24 mouse cellular contexts compared by ENCODE assay signal in the genomic region with DNA sequence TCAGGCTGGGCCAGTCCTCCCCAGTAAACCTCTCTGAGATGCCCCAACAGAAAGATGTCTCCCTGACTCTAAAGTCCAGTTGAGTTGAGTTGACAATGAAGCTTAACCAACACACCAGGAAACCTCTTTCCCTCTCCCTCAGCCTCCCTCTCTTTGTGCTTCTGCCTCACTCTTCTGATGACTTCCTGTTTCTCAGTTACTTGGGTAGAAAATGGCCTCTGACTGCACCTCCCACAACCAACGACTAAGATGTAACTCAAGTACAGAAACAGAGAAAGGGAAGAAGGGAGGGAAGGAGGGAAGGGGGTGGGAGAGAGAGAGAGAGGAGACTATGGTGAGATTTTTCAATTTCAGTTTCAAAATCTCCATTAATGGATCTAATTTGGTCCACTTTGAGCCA. TPM values are rescaled to one million over a fixed set of nuclear protein-coding genes. Genes with fewer than 3 reads are reported as not detected.
DNase-seq lines count a peak whose midpoint lies in the region; TF ChIP-seq lines count a peak whose summit lies in the region.
"Had no signal": no experiment of that assay in that cellular context is flagged by ENCODE, and none has a peak within 500 bp of the region (broad histone marks: within the 10 kb centered on the region; RNA-seq: fewer than 3 reads in every experiment).

No protein-coding gene starts in this region.

- TF ChIP-seq POLR2A in MEL (IDR thresholded peaks at IDR 0.05; ENCODE audit: control insufficient read depth in 1 of 2, insufficient read depth in 1 of 2, low read depth in 1 of 2, low read length in 2 of 2, poor library complexity in 1 of 2): peak in 1 of 2 experiments; percentile 29; a peak in 1 of 4 replicates
- no peak for TF ChIP-seq POLR2A in cerebellum, adult 2 months (IDR thresholded peaks at IDR 0.05; ENCODE audit: borderline replicate concordance, insufficient read depth, low read length)

- peak overlapping the region in 1 of 2 experiments; percentile 38; a peak in 1 of 4 replicates for H3K4me3 ChIP-seq in MEL (ENCODE audit: control insufficient read depth in 1 of 2, insufficient read depth in 1 of 2, low read depth in 2 of 2, low read length in 2 of 2)
- no peak overlapping the region for H3K4me3 ChIP-seq in cerebellum, adult 2 months (replicated peaks; ENCODE audit: insufficient read depth, low read depth, low read length)
- H3K4me3 ChIP-seq: forebrain, embryonic 10.5 days; forebrain, embryonic 13.5 days; gastrocnemius, adult 2 months; heart, embryonic 12.5 days; heart, embryonic 15.5 days; hindbrain, embryonic 10.5 days; hindbrain, embryonic 13.5 days had no signal

- no peak for TF ChIP-seq RAD21 in MEL (IDR thresholded peaks at IDR 0.05; ENCODE audit: low read depth, low read length)

- H3K36me3 ChIP-seq in MEL (ENCODE audit: control insufficient read depth in 1 of 2, insufficient read depth in 2 of 2, low read length in 2 of 2): peaks cover 0 to 13% of the 10 kb centered on the region in 2 experiments; a peak in 2 of 4 replicates
- H3K36me3 ChIP-seq: heart, embryonic 12.5 days; heart, embryonic 15.5 days; hindbrain, embryonic 10.5 days; hindbrain, embryonic 13.5 days had no signal

- no peaks in the 10 kb centered on the region for H3K9me3 ChIP-seq in MEL (replicated peaks; ENCODE audit: insufficient read depth, low read length)
- H3K9me3 ChIP-seq: forebrain, embryonic 10.5 days; forebrain, embryonic 13.5 days; heart, embryonic 12.5 days; heart, embryonic 15.5 days; hindbrain, embryonic 10.5 days; hindbrain, embryonic 13.5 days had no signal

- H3K79me2 ChIP-seq in MEL (ENCODE audit: control insufficient read depth, insufficient read depth, low read length, poor library complexity): no peaks in the 10 kb centered on the region

- TF ChIP-seq EP300 in MEL (IDR thresholded peaks at IDR 0.05; ENCODE audit: low read depth in 1 of 2, low read length in 2 of 2): 0 out of 4 replicates have a peak, but pooled peaks of 1 of the 2 experiments have one; percentile 18

- no peaks in the 10 kb centered on the region for H3K27me3 ChIP-seq in MEL (ENCODE audit: control insufficient read depth in 1 of 2, insufficient read depth in 2 of 2, low read length in 2 of 2)
- no peaks in the 10 kb centered on the region for H3K27me3 ChIP-seq in cerebellum, adult 2 months (ENCODE audit: control insufficient read depth, insufficient read depth, low read length)
- H3K27me3 ChIP-seq: forebrain, embryonic 13.5 days; heart, embryonic 12.5 days; heart, embryonic 15.5 days; hindbrain, embryonic 13.5 days had no signal

- H3K4me1 ChIP-seq in MEL (ENCODE audit: control insufficient read depth in 1 of 2, insufficient read depth in 2 of 2, low read length in 2 of 2): peaks cover 13 to 22% of the 10 kb centered on the region in 2 experiments
- no peaks in the 10 kb centered on the region for H3K4me1 ChIP-seq in cerebellum, adult 2 months (ENCODE audit: control insufficient read depth, insufficient read depth, low read length)
- H3K4me1 ChIP-seq: hindbrain, embryonic 13.5 days had no signal

- no peak for TF ChIP-seq CTCF in MEL (IDR thresholded peaks at IDR 0.05 in 2 of 3, conservative IDR thresholded peaks at IDR 0.05 in 1 of 3; ENCODE audit: control insufficient read depth in 1 of 3, insufficient read depth in 1 of 3, low read depth in 2 of 3, low read length in 3 of 3, poor library complexity in 1 of 3, severe bottlenecking in 1 of 3)
- no peak for TF ChIP-seq CTCF in cerebellum, adult 2 months (IDR thresholded peaks at IDR 0.05; ENCODE audit: borderline replicate concordance, insufficient read depth, low read depth, low read length)

- peak overlapping the region; percentile 3; the same call in 1 of the 2 replicates for H3K9ac ChIP-seq in MEL (ENCODE audit: control insufficient read depth, low read depth, low read length, poor library complexity, severe bottlenecking)
- H3K9ac ChIP-seq: forebrain, embryonic 13.5 days; forebrain, postnatal 0 days; heart, embryonic 12.5 days; heart, embryonic 15.5 days; hindbrain, embryonic 13.5 days had no signal

- DNase-seq in thymus, postnatal 0 days (ENCODE audit: low spot score): peak; percentile 24
- no peak for DNase-seq in thymus, postnatal 4 days
- DNase-seq in MEL (ENCODE audit: low read depth, low spot score): peak; percentile 67
- DNase-seq in induced T-regulatory cell, adult 2 months (ENCODE audit: low read depth): peak; percentile 32
- DNase-seq in cerebellum, postnatal 36 days: no peak
- no peak for DNase-seq in cerebellum, adult 2 months
- no peak for DNase-seq in cerebellum, postnatal 10 days
- DNase-seq: adrenal gland, adult 8-10 months; adrenal gland, postnatal 25 days; cerebellum, adult 11-12 months; cerebellum, adult 9-10 months; cerebellum, postnatal 25 days; forebrain, postnatal 0 days; gastrocnemius, adult 2 months; gastrocnemius, postnatal 14 days; heart, adult 18-20 months; heart, postnatal 10 days; heart, postnatal 36 days had no signal

- H3K27ac ChIP-seq in MEL (ENCODE audit: control insufficient read depth, low read depth, low read length): 0 out of 2 replicates have a peak overlapping the region, but pooled peaks have one; percentile 2
- H3K27ac ChIP-seq in cerebellum, adult 2 months (ENCODE audit: insufficient read depth, low read length): no peak overlapping the region
- H3K27ac ChIP-seq: forebrain, embryonic 10.5 days; forebrain, embryonic 13.5 days; gastrocnemius, adult 2 months; heart, embryonic 15.5 days; hindbrain, embryonic 10.5 days; hindbrain, embryonic 13.5 days had no signal

- WGBS in cerebellum, adult 2 months: 52% methylated on average over 1 of the region's 1 CpGs

TF ChIP-seq in MEL, 35 proteins besides CTCF, POLR2A, EP300 and RAD21:
- peak; percentile 23; the same call in 1 of the 2 replicates for TF ChIP-seq RCOR1 (IDR thresholded peaks at IDR 0.05; ENCODE audit: low read depth, low read length)
- TF ChIP-seq ETS1 (IDR thresholded peaks at IDR 0.05; ENCODE audit: low read depth, low read length): no peak
- TF ChIP-seq MXI1 (IDR thresholded peaks at IDR 0.05; ENCODE audit: low read depth, low read length): no peak
- 0 out of 2 replicates have a peak, but pooled peaks have one; percentile 15 for TF ChIP-seq TCF12 (IDR thresholded peaks at IDR 0.05; ENCODE audit: low read depth, low read length)
- TF ChIP-seq ZC3H11A (IDR thresholded peaks at IDR 0.05; ENCODE audit: low read depth, low read length): no peak
- TF ChIP-seq HCFC1 (IDR thresholded peaks at IDR 0.05; ENCODE audit: low read depth, low read length): peak; percentile 42
- TF ChIP-seq UBTF (IDR thresholded peaks at IDR 0.05; ENCODE audit: borderline replicate concordance, insufficient read depth, low read depth, low read length): no peak
- TF ChIP-seq ELF1 (IDR thresholded peaks at IDR 0.05; ENCODE audit: low read depth, low read length): 0 out of 2 replicates have a peak, but pooled peaks have one; percentile 37
- peak; percentile 28; the same call in 1 of the 2 replicates for TF ChIP-seq TBP (IDR thresholded peaks at IDR 0.05; ENCODE audit: low read depth, low read length)

RNA-seq across cellular contexts. Expression of gene Nrf1, which starts 6.3 kb away (rescaled TPM):
- 64.3 and 66.3 TPM in 2 replicates for polyA plus RNA-seq in thymus, postnatal 0 days (2015; fragmentation: Nextera tagmentation; extraction: Ambion mirVana)
- total RNA-seq in MEL (2012; rRNA removed): 60.4 and 65.2 TPM in 2 replicates
- polyA plus RNA-seq in MEL (2012; ENCODE audit: insufficient read depth in 1 of 2, insufficient read length in 2 of 2, low read depth in 1 of 2, low replicate concordance in 2 of 2, missing spikeins in 1 of 2): 10 to 100 TPM; 56.5 to 93.7 TPM
- polyA plus RNA-seq in cerebellum, adult 2 months (2012; rRNA removed): 29.3 and 29.6 TPM in 2 replicates

Comparison
In these comparisons a context has a peak if more than half of its experiments do, and no peak if none do; other contexts are left out.
1. DNase-seq: peak in thymus, postnatal 0 days (single experiment), MEL (single experiment) and induced T-regulatory cell, adult 2 months (single experiment); none in thymus, postnatal 4 days (single experiment), cerebellum, postnatal 36 days (0 of 2), cerebellum, adult 2 months (0 of 2) and cerebellum, postnatal 10 days (0 of 2).